Comparison of ENCODE assay signal across 17 mouse cellular contexts in genomic region chr6:137410510-137410909, GRCm38 (mm10).
DNase-seq lines count a peak whose midpoint lies in the region; ATAC-seq and TF ChIP-seq lines count a peak whose summit lies in the region.
"Had no signal": no experiment of that assay in that cellular context is flagged by ENCODE, and none has a peak within 500 bp of the region (broad histone marks: within the 10 kb centered on the region; RNA-seq: fewer than 3 reads in every experiment).

No protein-coding gene starts in this region.

- intact Hi-C loops in heart, postnatal 10 days (cut with DNase I), result loop anchor here (5.0 kb wide), 1 partner anchor 312 kb away; no protein-coding TSS in a partner anchor

- DNase-seq in layer of hippocampus, adult 11-12 months (ENCODE audit: low spot score), result peak; percentile 28
- DNase-seq in layer of hippocampus, postnatal 14 days (ENCODE audit: low spot score in 2 of 2), result no peak
- DNase-seq in 416B (ENCODE audit: low read depth), result peak; percentile 8
- DNase-seq in brain, adult 2 months (ENCODE audit: low read depth, low spot score), result peak; percentile 65
- peak; percentile 25 to 41 for DNase-seq in heart, postnatal 10 days
- DNase-seq in adrenal gland, postnatal 14 days, result no peak
- DNase-seq: adrenal gland, postnatal 36 days; cerebellum, adult 9-10 months; thymus, postnatal 25 days had no signal

- ATAC-seq in intestine, postnatal 0 days, result no peak
- no peak for ATAC-seq in forebrain, embryonic 12.5 days (ENCODE audit: low FRiP score)
- ATAC-seq: forebrain, embryonic 13.5 days; midbrain, embryonic 13.5 days had no signal

- TF ChIP-seq CTCF in intestine, postnatal 0 days (IDR thresholded peaks at IDR 0.05; ENCODE audit: low read depth), result no peak

- no peak overlapping the region for H3K4me3 ChIP-seq in intestine, postnatal 0 days (ENCODE audit: low read depth, low read length)
- no peak overlapping the region for H3K4me3 ChIP-seq in forebrain, embryonic 12.5 days (replicated peaks)
- H3K4me3 ChIP-seq: embryonic facial prominence, embryonic 12.5 days; forebrain, embryonic 13.5 days; hindbrain, embryonic 12.5 days; left cerebral cortex, adult 2 months; liver, embryonic 15.5 days; midbrain, embryonic 13.5 days had no signal

- 62% methylated on average over 3 of the region's 3 CpGs for WGBS in intestine, postnatal 0 days
- whole genome bisulfite sequencing in forebrain, embryonic 12.5 days, result 71% methylated on average over 3 of the region's 3 CpGs

- no peaks in the 10 kb centered on the region for H3K36me3 ChIP-seq in intestine, postnatal 0 days (ENCODE audit: control insufficient read depth, insufficient read depth)
- no peaks in the 10 kb centered on the region for H3K36me3 ChIP-seq in forebrain, embryonic 12.5 days (replicated peaks)
- H3K36me3 ChIP-seq: embryonic facial prominence, embryonic 12.5 days; liver, embryonic 15.5 days had no signal

- H3K9ac ChIP-seq in intestine, postnatal 0 days (ENCODE audit: low read depth, low read length), result no peak overlapping the region
- H3K9ac ChIP-seq in forebrain, embryonic 12.5 days, result no peak overlapping the region
- H3K9ac ChIP-seq: embryonic facial prominence, embryonic 12.5 days; forebrain, embryonic 13.5 days; hindbrain, embryonic 12.5 days; liver, embryonic 15.5 days; midbrain, embryonic 13.5 days had no signal

- no peaks in the 10 kb centered on the region for H3K9me3 ChIP-seq in intestine, postnatal 0 days (ENCODE audit: control insufficient read depth)
- no peaks in the 10 kb centered on the region for H3K9me3 ChIP-seq in forebrain, embryonic 12.5 days
- H3K9me3 ChIP-seq: embryonic facial prominence, embryonic 12.5 days; forebrain, embryonic 13.5 days; hindbrain, embryonic 12.5 days; liver, embryonic 15.5 days; midbrain, embryonic 13.5 days had no signal

- no peaks in the 10 kb centered on the region for H3K27me3 ChIP-seq in intestine, postnatal 0 days (replicated peaks; ENCODE audit: control insufficient read depth, insufficient read depth, low read length)
- H3K27me3 ChIP-seq in forebrain, embryonic 12.5 days, result no peaks in the 10 kb centered on the region
- H3K27me3 ChIP-seq: embryonic facial prominence, embryonic 12.5 days; forebrain, embryonic 13.5 days; hindbrain, embryonic 12.5 days; liver, embryonic 15.5 days; midbrain, embryonic 13.5 days had no signal

- H3K4me2 ChIP-seq in intestine, postnatal 0 days (replicated peaks; ENCODE audit: low read depth), result no peak overlapping the region
- H3K4me2 ChIP-seq in forebrain, embryonic 12.5 days, result no peak overlapping the region
- H3K4me2 ChIP-seq: embryonic facial prominence, embryonic 12.5 days; forebrain, embryonic 13.5 days; hindbrain, embryonic 12.5 days; liver, embryonic 15.5 days; midbrain, embryonic 13.5 days had no signal

- no peaks in the 10 kb centered on the region for H3K4me1 ChIP-seq in intestine, postnatal 0 days (replicated peaks; ENCODE audit: control insufficient read depth, insufficient read depth, low read length)
- peaks cover 8% of the 10 kb centered on the region for H3K4me1 ChIP-seq in forebrain, embryonic 12.5 days
- H3K4me1 ChIP-seq: embryonic facial prominence, embryonic 12.5 days; liver, embryonic 15.5 days had no signal

- H3K27ac ChIP-seq in intestine, postnatal 0 days (ENCODE audit: low read depth, low read length), result no peak overlapping the region
- H3K27ac ChIP-seq in forebrain, embryonic 12.5 days, result no peak overlapping the region
- H3K27ac ChIP-seq: embryonic facial prominence, embryonic 12.5 days; forebrain, embryonic 13.5 days; hindbrain, embryonic 12.5 days; liver, embryonic 15.5 days; midbrain, embryonic 13.5 days had no signal

Comparison
In these comparisons a context has a peak if more than half of its experiments do, and no peak if none do; other contexts are left out.
1. DNase-seq: peak in layer of hippocampus, adult 11-12 months (single experiment), 416B (single experiment), brain, adult 2 months (single experiment) and heart, postnatal 10 days (2 of 2); none in layer of hippocampus, postnatal 14 days (0 of 2) and adrenal gland, postnatal 14 days (single experiment).